Mouse (Mus musculus): ENCODE data around the gene Slc44a4. TPM values are rescaled to one million over a fixed set of nuclear protein-coding genes. Genes with fewer than 3 reads are reported as not detected.
"Not testable (repeated sequence)": the region's sequence is repeated elsewhere in the genome, so short reads cannot be mapped to it uniquely, and the experiment has no call there.

Gene Slc44a4
- polyA plus RNA-seq, 1 experiment from 2014 or later, result not detected

DNA sequence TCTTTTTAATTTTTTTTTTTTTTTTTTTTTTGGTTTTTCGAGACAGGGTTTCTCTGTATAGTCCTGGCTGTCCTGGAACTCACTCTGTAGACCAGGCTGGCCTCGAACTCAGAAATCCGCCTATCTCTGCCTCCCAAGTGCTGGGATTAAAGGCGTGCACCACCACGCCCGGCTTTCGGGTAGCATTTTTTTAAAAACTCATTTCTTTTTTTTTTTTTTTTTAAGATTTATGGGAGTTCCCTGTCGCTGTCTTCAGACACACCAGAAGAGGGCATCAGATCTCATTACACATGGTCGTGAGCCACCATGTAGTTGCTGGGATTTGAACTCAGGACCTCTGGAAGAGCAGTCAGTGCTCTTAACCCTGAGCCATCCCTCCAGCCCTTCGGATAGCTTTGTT is 12.3 kb upstream of the Slc44a4 start:
- H3K4me2 ChIP-seq; H3K4me3 ChIP-seq; H3K9ac ChIP-seq; H3K27ac ChIP-seq; H3K9me3 ChIP-seq (replicated peaks); H3K27me3 ChIP-seq; ATAC-seq: not testable (repeated sequence)
- Histone ChIP-seq H3K4me1 (peaks cover 30% of the 10 kb centered on the region), H3K36me3 (ENCODE audit: poor library complexity, severe bottlenecking) (peaks cover 59% of the 10 kb centered on the region)
- WGBS, result 94% methylated on average over 9 of the region's 10 CpGs

DNA sequence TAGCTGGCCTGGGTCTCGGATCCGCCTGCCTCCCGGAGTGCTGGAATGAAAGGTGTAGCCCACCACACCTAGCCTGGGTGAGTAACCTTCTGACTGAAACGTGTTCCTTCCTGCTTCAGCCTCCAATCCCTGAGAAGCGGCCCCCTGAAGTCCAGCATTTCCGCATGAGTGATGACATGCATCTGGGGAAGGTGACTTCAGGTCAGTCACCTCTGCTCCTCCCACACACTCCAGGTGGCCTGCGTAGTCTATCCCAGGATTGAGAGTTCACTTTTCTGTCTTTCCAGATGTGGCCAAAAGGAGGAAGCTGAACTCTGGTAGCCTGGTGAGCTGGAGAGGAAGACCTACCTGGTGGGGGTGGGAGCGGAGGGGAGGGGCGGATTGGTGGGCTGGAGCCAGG is 11.4 kb upstream of the Slc44a4 start:
- Histone ChIP-seq H3K27ac (no peak overlapping the region), H3K9me3 (replicated peaks) (no peaks in the 10 kb centered on the region), H3K4me1 (peaks cover 20% of the 10 kb centered on the region), H3K4me3 (no peak overlapping the region), H3K4me2 (no peak overlapping the region), H3K27me3 (no peaks in the 10 kb centered on the region), H3K36me3 (ENCODE audit: poor library complexity, severe bottlenecking) (peaks cover 68% of the 10 kb centered on the region), H3K9ac (no peak overlapping the region)
- no peak for ATAC-seq
- WGBS, result 90% methylated on average over 9 of the region's 9 CpGs

DNA sequence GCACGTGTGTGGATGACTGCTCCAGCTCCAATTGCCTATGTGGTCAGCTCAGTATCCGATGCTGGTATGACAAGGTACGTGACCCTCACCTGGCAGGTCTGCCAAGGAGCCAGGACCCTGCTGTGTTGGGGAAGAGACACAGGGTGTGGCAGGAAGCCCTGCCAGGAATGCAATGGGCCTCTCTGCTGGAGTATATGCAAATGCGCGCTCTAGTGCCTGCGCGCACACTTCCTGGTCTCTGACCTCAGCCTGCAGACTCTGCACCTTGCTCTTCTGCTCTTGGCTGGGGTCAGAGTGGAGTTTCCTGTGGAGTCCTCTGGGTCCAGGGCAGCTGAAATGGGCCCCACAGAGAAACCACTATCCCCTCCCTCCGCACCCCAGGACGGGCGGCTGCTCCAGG is 3.3 kb upstream of the Slc44a4 start:
- no peak overlapping the region for H3K4me2 ChIP-seq
- H3K27ac ChIP-seq, result no peak overlapping the region
- H3K36me3 ChIP-seq (ENCODE audit: poor library complexity, severe bottlenecking), result peaks cover 85% of the 10 kb centered on the region
- no peaks in the 10 kb centered on the region for H3K27me3 ChIP-seq
- H3K4me3 ChIP-seq, result no peak overlapping the region
- no peaks in the 10 kb centered on the region for H3K9me3 ChIP-seq (replicated peaks)
- no peak overlapping the region for H3K9ac ChIP-seq
- no peaks in the 10 kb centered on the region for H3K4me1 ChIP-seq
- no peak for ATAC-seq
- 91% methylated on average over 10 of the region's 10 CpGs for WGBS

DNA sequence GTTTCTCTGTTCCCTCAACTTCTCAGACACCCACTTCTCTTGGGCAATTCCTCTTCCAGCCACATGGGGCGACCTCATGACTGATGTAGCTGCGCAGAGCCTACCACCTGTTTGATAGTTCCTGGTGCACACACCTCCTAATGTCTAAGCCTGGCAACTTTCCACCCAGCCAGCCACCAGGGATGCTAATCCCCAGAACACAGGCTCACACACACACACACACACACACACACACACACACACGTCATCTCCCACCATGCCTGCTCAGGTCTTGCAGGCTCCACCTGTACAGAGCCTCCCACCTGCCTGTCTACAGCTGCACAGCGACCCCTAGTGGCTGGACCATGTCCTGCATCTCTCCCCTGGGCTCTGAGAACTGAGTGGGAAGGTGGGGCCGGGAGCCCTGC is 2.3 kb upstream of the Slc44a4 start:
- ATAC-seq, result peak; percentile 74
- Histone ChIP-seq H3K4me3 (no peak overlapping the region), H3K27ac (no peak overlapping the region), H3K4me1 (no peaks in the 10 kb centered on the region), H3K27me3 (no peaks in the 10 kb centered on the region), H3K4me2 (no peak overlapping the region), H3K36me3 (ENCODE audit: poor library complexity, severe bottlenecking) (peaks cover 76% of the 10 kb centered on the region), H3K9ac (no peak overlapping the region), H3K9me3 (replicated peaks) (no peaks in the 10 kb centered on the region)
- WGBS, result 49% methylated on average over 5 of the region's 5 CpGs

DNA sequence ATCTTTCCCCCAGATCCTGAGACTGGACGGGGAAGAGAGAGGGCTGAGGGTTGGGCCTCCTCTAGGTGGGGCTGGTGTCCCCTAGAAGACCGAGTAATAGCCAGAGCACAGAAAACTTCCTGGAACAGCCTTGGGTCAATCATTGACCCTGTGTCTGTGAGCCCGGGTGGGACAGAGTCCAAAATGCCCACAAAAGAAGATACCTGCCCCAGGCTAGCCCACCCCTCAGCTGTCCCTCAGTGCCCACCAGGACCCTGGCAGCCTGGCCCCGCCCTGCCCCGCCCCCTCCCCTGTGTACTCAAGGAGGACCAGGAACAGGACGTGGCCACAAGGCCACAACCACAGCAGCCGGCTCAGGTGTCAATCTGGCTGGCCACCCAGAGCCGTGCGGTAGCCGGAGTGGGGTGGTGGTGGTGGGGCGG is 1.2 kb downstream of the Slc44a4 start:
- Histone ChIP-seq H3K4me3 (no peak overlapping the region), H3K4me2 (no peak overlapping the region), H3K27ac (no peak overlapping the region), H3K9ac (no peak overlapping the region; the same call in 1 of the 2 replicates), H3K4me1 (no peaks in the 10 kb centered on the region), H3K36me3 (ENCODE audit: poor library complexity, severe bottlenecking) (peaks cover 41% of the 10 kb centered on the region), H3K27me3 (no peaks in the 10 kb centered on the region), H3K9me3 (replicated peaks) (no peaks in the 10 kb centered on the region)
- no peak for ATAC-seq
- 30% methylated on average over 11 of the region's 11 CpGs for WGBS

DNA sequence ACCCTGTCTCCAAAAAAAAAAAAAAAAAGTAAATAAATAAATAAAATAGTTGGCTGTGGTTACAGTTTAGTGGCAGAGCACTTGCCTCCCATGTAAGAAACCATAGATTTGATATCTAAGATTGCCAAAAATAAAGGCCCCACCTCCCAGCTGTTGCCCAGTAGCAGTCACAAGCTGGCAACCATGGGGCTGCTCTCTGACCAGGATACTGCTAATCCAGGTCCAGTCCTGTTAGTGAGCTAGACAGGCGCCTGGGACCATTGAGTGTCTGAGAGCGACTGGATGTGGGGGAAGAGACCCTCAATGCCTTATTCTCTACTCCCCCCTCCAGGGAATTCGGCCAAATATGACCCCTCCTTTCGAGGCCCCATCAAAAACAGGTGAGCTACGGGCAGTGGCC is 2.0 kb downstream of the Slc44a4 start:
- no peak overlapping the region for H3K4me3 ChIP-seq
- WGBS, result 88% methylated on average over 5 of the region's 5 CpGs
- peaks cover 32% of the 10 kb centered on the region for H3K36me3 ChIP-seq (ENCODE audit: poor library complexity, severe bottlenecking)
- no peaks in the 10 kb centered on the region for H3K9me3 ChIP-seq (replicated peaks)
- no peak overlapping the region for H3K9ac ChIP-seq
- no peak overlapping the region for H3K4me2 ChIP-seq
- H3K4me1 ChIP-seq, result no peaks in the 10 kb centered on the region
- H3K27ac ChIP-seq, result no peak overlapping the region
- H3K27me3 ChIP-seq, result no peaks in the 10 kb centered on the region
- ATAC-seq, result no peak

DNA sequence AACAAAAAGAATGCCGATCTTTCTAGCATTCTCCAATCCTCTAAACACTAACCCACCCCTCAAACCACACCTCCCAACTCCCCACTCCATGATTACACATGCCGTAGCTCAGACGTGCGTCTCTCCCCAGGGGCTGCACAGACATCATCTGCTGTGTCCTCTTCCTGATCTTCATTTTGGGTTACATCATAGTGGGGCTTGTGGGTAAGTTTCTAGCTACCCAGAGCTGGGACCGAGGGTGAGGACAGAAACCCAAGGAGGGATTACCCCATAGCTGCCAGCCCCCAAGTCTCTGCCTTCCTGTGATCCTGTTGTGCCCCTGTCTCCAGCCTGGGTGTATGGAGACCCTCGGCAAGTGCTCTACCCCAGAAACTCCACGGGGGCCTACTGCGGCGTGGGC is 2.9 kb downstream of the Slc44a4 start:
- Histone ChIP-seq H3K4me2 (no peak overlapping the region), H3K4me3 (no peak overlapping the region), H3K9ac (no peak overlapping the region), H3K27me3 (no peaks in the 10 kb centered on the region), H3K4me1 (no peaks in the 10 kb centered on the region), H3K27ac (no peak overlapping the region), H3K36me3 (ENCODE audit: poor library complexity, severe bottlenecking) (peaks cover 23% of the 10 kb centered on the region), H3K9me3 (replicated peaks) (no peaks in the 10 kb centered on the region)
- WGBS, result 78% methylated on average over 9 of the region's 9 CpGs
- no peak for ATAC-seq

DNA sequence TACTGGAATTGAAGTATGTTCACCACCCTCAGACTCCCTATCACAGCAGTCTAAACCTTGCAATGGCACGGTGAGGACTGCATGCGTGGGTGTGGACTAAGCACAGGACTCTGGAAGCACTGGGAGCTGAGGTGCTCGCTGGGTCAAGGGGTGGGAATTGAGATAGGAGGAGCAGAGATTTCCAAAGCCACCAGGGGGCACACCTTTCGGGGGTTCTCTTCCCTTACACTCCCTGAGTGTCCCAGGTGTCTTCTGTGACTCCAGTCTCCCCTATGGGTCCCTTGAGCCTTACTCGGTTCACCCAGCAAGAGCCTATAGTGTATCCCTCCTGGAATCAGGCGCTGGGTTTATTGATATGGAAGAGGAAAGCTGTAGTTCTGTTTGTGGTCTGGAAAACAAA is 8.7 kb downstream of the Slc44a4 start:
- Histone ChIP-seq H3K27ac (no peak overlapping the region), H3K4me2 (no peak overlapping the region), H3K36me3 (ENCODE audit: poor library complexity, severe bottlenecking) (no peaks in the 10 kb centered on the region), H3K27me3 (no peaks in the 10 kb centered on the region), H3K9me3 (replicated peaks) (no peaks in the 10 kb centered on the region), H3K4me1 (no peaks in the 10 kb centered on the region), H3K9ac (no peak overlapping the region), H3K4me3 (no peak overlapping the region)
- ATAC-seq, result no peak
- WGBS, result 48% methylated on average over 6 of the region's 6 CpGs

DNA sequence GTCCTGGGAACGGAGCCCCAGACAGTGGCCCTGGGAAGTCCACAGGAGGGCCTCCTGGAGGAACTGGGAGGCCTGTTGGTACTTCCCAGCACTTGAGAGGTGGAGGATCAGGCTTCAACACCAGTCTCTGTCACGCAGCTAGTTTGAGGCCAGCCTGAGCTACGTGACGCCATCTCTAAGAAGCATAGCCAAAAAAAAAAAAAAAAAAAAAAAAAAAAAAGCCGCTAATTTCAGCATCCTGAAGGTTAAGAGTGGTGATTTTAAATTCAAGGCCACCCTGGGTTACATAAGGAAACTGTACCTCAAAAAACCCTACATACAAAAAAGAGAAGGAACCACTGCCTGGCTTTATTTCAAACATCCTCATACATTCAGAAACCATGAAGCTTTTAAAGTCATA is 10.0 kb downstream of the Slc44a4 start:
- Histone ChIP-seq H3K27ac (no peak overlapping the region), H3K9ac (no peak overlapping the region), H3K4me3 (no peak overlapping the region), H3K4me2 (no peak overlapping the region), H3K36me3 (ENCODE audit: poor library complexity, severe bottlenecking) (no peaks in the 10 kb centered on the region), H3K9me3 (replicated peaks) (no peaks in the 10 kb centered on the region), H3K4me1 (no peaks in the 10 kb centered on the region), H3K27me3 (no peaks in the 10 kb centered on the region)
- ATAC-seq, result no peak
- 68% methylated on average over 5 of the region's 5 CpGs for WGBS

DNA sequence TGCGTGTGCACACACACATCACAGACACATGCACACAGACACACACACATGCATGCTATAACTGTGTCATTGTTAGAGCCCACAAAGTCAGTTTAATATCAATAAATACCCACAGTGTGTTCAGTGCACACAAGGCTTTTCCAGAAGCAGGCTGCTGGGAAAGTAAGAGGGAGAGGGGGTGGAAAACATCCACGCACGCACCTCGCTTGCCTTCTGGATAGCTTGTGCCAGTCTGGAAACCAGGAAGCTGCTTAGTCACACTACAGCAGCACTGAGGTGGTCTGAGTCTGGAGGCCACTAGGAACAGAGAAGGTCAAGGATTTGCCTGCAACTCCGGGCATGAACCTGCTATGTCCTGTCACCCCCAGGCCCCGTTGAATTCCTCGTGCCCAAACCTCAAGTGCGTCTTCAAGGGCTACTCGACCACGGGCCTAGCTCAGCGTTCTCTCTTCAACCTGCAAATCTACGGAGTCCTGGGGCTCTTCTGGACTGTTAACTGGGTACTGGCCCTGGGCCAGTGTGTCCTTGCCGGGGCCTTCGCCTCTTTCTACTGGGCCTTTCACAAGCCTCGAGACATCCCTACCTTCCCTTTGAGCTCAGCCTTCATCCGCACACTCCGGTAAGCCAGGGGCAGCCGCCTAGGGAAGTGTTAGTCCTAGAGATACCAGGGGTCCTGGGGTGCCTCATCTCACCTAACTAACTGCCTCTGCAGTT is 13.2 kb downstream of the Slc44a4 start:
- H3K4me1 ChIP-seq, result peaks cover 9% of the 10 kb centered on the region
- H3K9me3 ChIP-seq (replicated peaks), result no peaks in the 10 kb centered on the region
- 88% methylated on average over 18 of the region's 18 CpGs for WGBS
- no peaks in the 10 kb centered on the region for H3K27me3 ChIP-seq
- no peak overlapping the region for H3K27ac ChIP-seq
- peak overlapping the region; percentile 12; the same call in 1 of the 2 replicates for H3K9ac ChIP-seq
- no peaks in the 10 kb centered on the region for H3K36me3 ChIP-seq (ENCODE audit: poor library complexity, severe bottlenecking)
- no peak overlapping the region for H3K4me3 ChIP-seq
- no peak for ATAC-seq
- H3K4me2 ChIP-seq, result no peak overlapping the region

DNA sequence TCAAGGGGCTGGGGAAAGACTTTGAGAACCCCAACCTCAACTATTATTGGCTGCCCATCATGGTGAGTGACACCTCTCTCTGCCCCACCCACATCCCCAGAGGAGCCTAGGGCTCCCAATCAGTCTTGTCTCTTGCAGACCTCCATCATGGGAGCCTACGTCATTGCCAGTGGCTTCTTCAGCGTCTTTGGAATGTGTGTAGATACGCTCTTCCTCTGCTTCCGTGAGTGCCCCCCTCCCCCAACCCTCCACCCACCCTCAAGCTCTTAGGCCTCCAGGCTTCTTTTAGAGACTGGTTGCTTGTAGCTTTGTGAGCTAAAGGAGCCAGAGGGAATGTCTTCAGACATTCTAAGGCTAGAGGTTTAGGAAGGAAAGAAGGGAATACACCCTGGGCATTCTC is 14.6 kb downstream of the Slc44a4 start:
- Histone ChIP-seq H3K27me3 (no peaks in the 10 kb centered on the region), H3K4me2 (no peak overlapping the region), H3K4me3 (no peak overlapping the region), H3K9me3 (replicated peaks) (no peaks in the 10 kb centered on the region), H3K27ac (no peak overlapping the region), H3K9ac (no peak overlapping the region), H3K4me1 (peaks cover 9% of the 10 kb centered on the region), H3K36me3 (ENCODE audit: poor library complexity, severe bottlenecking) (0 out of 2 replicates have a peak, but pooled peaks cover 1% of the 10 kb centered on the region)
- no peak for ATAC-seq
- WGBS, result 78% methylated on average over 4 of the region's 4 CpGs

DNA sequence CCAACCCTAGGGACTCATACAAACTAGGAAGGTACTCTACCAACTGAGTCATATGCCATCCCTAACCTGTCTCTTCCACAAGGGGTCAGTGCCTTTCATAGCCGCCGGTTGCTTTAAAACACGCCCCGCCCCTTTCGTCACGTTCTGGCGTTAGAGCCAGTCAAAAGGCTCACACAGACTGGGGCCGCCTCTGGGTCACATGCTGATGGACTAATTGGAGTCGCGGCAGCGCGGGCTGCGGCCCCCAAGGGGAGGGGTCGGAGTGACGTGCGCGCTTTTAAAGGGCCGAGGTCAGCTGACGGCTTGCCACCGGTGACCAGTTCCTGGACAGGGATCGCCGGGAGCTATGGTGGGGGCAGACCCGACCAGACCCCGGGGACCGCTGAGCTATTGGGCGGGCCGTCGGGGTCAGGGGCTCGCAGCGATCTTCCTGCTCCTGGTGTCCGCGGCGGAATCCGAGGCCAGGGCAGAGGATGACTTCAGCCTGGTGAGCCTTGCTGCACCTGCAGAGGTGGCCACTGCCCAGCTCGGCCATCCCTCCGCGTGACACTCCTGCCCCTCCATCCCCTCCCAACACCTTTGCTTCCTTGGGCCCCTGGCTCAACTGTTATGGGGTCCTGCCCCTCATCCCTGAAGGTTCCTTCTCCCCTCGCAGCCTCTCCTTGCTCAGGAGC is 16.9 kb downstream of the Slc44a4 start, which contains the start of gene Neu1:
TSS of gene Neu1 (plus strand) at position 193 of the 674 bp plus-strand sequence.
- H3K27me3 ChIP-seq, result no peaks in the 10 kb centered on the region
- peaks cover 9% of the 10 kb centered on the region for H3K4me1 ChIP-seq
- H3K36me3 ChIP-seq (ENCODE audit: poor library complexity, severe bottlenecking), result peaks cover 20% of the 10 kb centered on the region; the same call in 1 of the 2 replicates
- H3K4me2 ChIP-seq, result peak within 1 kb of the TSS; percentile 98
- H3K27ac ChIP-seq, result peak within 1 kb of the TSS; percentile 40
- under 1% methylated on average over 37 of the region's 38 CpGs for WGBS
- no peaks in the 10 kb centered on the region for H3K9me3 ChIP-seq (replicated peaks)
- peak within 1 kb of the TSS; percentile 90 for H3K9ac ChIP-seq
- peak; percentile 98 for ATAC-seq
- H3K4me3 ChIP-seq, result peak within 1 kb of the TSS; percentile 80
